Mouse (Mus musculus): ENCODE measurements at regions not wholly inside any gene's neighbourhood (a gene's known extent, or its start where the extent isn't known, plus 50 kb on each side); places are given as distances from the start of the nearest gene placed in this dataset.

DNA sequence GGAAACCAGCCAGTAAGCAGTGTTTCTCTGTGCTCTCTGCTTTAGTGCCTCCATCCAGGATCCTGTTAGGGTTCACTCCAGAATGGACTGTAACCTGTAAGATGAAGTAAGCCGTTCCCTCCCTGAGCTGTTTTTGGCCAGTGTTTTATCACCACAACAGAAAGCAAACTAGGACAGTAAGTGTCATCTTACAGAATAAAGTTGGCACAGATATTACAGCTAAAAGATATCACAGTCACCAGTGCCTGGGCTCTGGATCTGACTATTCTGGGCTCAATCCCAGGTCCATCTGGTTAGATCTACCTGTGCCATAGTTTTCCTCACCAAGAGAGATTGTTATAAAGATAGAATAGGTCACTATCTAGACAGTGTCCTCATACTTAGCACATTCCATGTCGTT, 92.9 kb upstream of the Paqr3 start:
- Histone ChIP-seq H3K27ac (ENCODE audit: low read length) (no peak overlapping the region), H3K36me3 (ENCODE audit: control insufficient read depth, insufficient read depth, low read length) (no peaks in the 10 kb centered on the region), H3K9me3 (ENCODE audit: control insufficient read depth, low read depth, low read length) (no peaks in the 10 kb centered on the region), H3K27me3 (ENCODE audit: control insufficient read depth, insufficient read depth, low read length) (no peaks in the 10 kb centered on the region), H3K9ac (replicated peaks; ENCODE audit: low read depth, low read length) (no peak overlapping the region), H3K4me2 (replicated peaks; ENCODE audit: low read depth, low read length) (no peak overlapping the region), H3K4me3 (ENCODE audit: low read depth, low read length) (no peak overlapping the region), H3K4me1 (ENCODE audit: control insufficient read depth, insufficient read depth, low read length) (no peaks in the 10 kb centered on the region)
- 73% methylated on average over 2 of the region's 2 CpGs for WGBS
- ATAC-seq (ENCODE audit: insufficient number of reproducible peaks, insufficient read depth, low FRiP score, low read depth), result no peak

DNA sequence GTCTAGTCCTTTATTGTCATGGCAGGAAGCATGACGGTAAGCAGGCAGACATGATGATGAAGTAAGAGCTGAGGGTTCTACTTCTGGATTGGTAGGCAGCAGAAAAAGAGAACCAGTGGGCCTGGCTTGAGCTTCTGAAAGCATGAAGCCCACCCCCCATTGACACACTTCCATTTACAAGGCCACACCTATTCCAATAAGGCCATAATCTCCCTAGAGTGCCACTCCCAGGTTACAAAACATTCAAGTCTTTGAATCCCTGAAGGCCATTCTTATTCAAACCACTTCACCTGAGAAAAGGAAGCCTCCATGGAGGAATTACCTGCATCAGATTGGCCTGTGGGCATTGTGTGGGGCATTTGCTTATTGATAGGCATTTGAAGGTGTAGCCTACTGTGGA, 92.2 kb upstream of the Paqr3 start:
- no peak overlapping the region for H3K9ac ChIP-seq (replicated peaks; ENCODE audit: low read depth, low read length)
- WGBS, result 90% methylated on average over 1 of the region's 1 CpGs
- no peak for ATAC-seq (ENCODE audit: insufficient number of reproducible peaks, insufficient read depth, low FRiP score, low read depth)
- H3K4me1 ChIP-seq (ENCODE audit: control insufficient read depth, insufficient read depth, low read length), result no peaks in the 10 kb centered on the region
- H3K36me3 ChIP-seq (ENCODE audit: control insufficient read depth, insufficient read depth, low read length), result no peaks in the 10 kb centered on the region
- H3K4me2 ChIP-seq (replicated peaks; ENCODE audit: low read depth, low read length), result no peak overlapping the region
- H3K27ac ChIP-seq (ENCODE audit: low read length), result no peak overlapping the region
- no peak overlapping the region for H3K4me3 ChIP-seq (ENCODE audit: low read depth, low read length)
- no peaks in the 10 kb centered on the region for H3K9me3 ChIP-seq (ENCODE audit: control insufficient read depth, low read depth, low read length)
- H3K27me3 ChIP-seq (ENCODE audit: control insufficient read depth, insufficient read depth, low read length), result no peaks in the 10 kb centered on the region

DNA sequence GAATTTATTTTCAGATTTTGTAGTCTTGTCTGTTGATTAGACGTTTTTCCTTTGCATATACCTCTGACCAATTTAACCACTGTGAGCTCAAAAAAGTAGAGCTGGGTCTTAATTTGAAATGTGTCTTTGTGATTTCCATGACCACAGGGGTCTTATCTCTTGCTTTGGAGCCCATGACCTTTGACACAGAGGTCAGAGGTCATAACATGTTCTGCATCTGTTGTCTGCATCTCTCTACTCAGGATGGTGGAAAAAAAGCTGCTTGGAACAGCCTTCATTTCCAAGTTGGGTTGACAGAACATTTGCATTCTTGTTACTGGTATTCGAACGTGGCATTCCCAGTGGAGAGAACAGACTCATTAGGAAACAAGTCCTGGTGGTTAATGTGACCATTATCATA, 91.2 kb upstream of the Paqr3 start:
- Histone ChIP-seq H3K36me3 (ENCODE audit: control insufficient read depth, insufficient read depth, low read length) (no peaks in the 10 kb centered on the region), H3K4me2 (replicated peaks; ENCODE audit: low read depth, low read length) (no peak overlapping the region), H3K4me3 (ENCODE audit: low read depth, low read length) (no peak overlapping the region), H3K27me3 (ENCODE audit: control insufficient read depth, insufficient read depth, low read length) (no peaks in the 10 kb centered on the region), H3K4me1 (ENCODE audit: control insufficient read depth, insufficient read depth, low read length) (no peaks in the 10 kb centered on the region), H3K27ac (ENCODE audit: low read length) (no peak overlapping the region), H3K9ac (replicated peaks; ENCODE audit: low read depth, low read length) (no peak overlapping the region), H3K9me3 (ENCODE audit: control insufficient read depth, low read depth, low read length) (no peaks in the 10 kb centered on the region)
- 72% methylated on average over 3 of the region's 3 CpGs for WGBS
- ATAC-seq (ENCODE audit: insufficient number of reproducible peaks, insufficient read depth, low FRiP score, low read depth), result no peak

DNA sequence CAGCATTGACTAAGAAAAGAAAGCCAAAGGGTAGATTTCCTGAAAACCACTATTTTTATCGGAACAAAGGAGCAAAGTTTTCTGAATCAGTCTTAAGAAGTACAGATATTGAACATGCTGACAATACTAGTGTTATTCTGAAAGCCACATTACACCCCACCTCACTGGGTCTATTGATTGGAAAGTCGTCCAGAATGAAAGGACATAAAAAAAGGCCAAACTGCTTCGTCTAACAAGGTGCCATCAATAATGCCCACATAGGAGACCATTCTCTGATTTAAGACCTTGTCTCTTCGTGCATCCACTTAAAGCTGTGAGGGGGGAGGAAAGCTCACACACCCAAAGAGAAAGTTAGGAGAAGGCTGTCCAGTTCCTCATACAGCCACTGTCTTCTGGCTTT, 89.3 kb upstream of the Paqr3 start:
- WGBS, result 75% methylated on average over 4 of the region's 4 CpGs
- H3K27me3 ChIP-seq (ENCODE audit: control insufficient read depth, insufficient read depth, low read length), result no peaks in the 10 kb centered on the region
- no peak overlapping the region for H3K27ac ChIP-seq (ENCODE audit: low read length)

DNA sequence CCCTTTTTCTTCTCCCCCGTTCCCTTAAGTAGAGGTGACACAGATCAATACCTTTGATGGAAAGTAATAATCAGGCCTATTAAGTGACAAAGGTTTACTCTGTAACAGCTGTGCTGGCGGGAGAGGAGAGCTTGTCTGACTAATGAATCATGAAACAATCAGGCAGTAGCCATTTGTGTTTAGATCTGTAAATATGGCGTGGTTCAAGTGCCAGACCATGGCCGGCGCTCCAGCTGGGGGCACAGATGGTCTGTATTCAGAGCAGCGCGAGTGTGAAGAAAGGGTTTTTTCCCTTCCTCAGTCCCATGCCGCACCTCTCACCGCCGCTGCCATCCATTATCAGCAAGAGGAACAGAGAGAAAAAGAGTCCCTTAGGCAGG, 83.9 kb upstream of the Paqr3 start:
- H3K36me3 ChIP-seq (ENCODE audit: control insufficient read depth, insufficient read depth, low read length), result no peaks in the 10 kb centered on the region
- H3K9me3 ChIP-seq (ENCODE audit: control insufficient read depth, low read depth, low read length), result no peaks in the 10 kb centered on the region
- H3K27ac ChIP-seq (ENCODE audit: low read length), result no peak overlapping the region
- H3K4me3 ChIP-seq (ENCODE audit: low read depth, low read length), result no peak overlapping the region
- peaks cover 11% of the 10 kb centered on the region; the same call in 1 of the 2 replicates for H3K4me1 ChIP-seq (ENCODE audit: control insufficient read depth, insufficient read depth, low read length)
- no peak for ATAC-seq (ENCODE audit: insufficient number of reproducible peaks, insufficient read depth, low FRiP score, low read depth)
- WGBS, result 45% methylated on average over 10 of the region's 10 CpGs
- H3K4me2 ChIP-seq (replicated peaks; ENCODE audit: low read depth, low read length), result no peak overlapping the region
- H3K27me3 ChIP-seq (ENCODE audit: control insufficient read depth, insufficient read depth, low read length), result no peaks in the 10 kb centered on the region
- no peak overlapping the region for H3K9ac ChIP-seq (replicated peaks; ENCODE audit: low read depth, low read length)

More for the DNA sequence above, 89.3 kb upstream of the Paqr3 start:
- no peaks in the 10 kb centered on the region for H3K9me3 ChIP-seq (ENCODE audit: control insufficient read depth, low read depth, low read length)
- no peaks in the 10 kb centered on the region for H3K36me3 ChIP-seq (ENCODE audit: control insufficient read depth, insufficient read depth, low read length)
- no peaks in the 10 kb centered on the region for H3K4me1 ChIP-seq (ENCODE audit: control insufficient read depth, insufficient read depth, low read length)
- H3K9ac ChIP-seq (replicated peaks; ENCODE audit: low read depth, low read length), result no peak overlapping the region
- no peak for ATAC-seq (ENCODE audit: insufficient number of reproducible peaks, insufficient read depth, low FRiP score, low read depth)
- no peak overlapping the region for H3K4me3 ChIP-seq (ENCODE audit: low read depth, low read length)
- no peak overlapping the region for H3K4me2 ChIP-seq (replicated peaks; ENCODE audit: low read depth, low read length)

DNA sequence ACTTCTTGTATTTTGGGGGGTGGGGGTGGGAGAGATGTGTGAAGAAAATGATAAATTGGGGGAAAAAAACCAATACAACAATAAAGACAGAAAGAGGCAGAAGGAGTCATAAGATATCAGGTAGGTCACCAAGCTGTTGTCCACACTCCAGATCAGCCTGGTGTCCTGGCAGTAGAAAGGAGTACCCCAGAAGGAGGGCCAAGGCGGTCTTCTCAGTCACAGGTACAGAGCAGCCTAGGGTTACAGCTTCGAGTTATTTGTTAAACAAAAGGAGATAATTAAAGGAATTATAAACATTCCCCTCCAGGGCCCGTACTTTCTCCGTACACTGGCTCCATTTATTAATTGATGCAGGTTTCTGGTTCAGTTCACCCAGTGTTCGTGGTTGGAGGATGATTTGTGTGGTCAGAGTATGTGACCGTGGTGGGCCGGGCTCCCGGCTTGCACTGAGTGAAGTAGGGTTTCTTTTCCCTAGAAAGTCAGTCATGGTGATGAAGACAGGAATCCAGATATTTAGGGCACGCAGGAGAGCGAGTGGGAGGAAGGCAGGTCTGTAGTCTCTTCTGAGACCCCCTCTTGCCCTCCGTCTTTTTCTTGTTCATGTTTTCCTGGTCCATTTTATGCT, 83.4 kb upstream of the Paqr3 start:
- Histone ChIP-seq H3K27me3 (ENCODE audit: control insufficient read depth, insufficient read depth, low read length) (no peaks in the 10 kb centered on the region), H3K4me1 (ENCODE audit: control insufficient read depth, insufficient read depth, low read length) (peaks cover 11% of the 10 kb centered on the region; the same call in 1 of the 2 replicates), H3K9me3 (ENCODE audit: control insufficient read depth, low read depth, low read length) (no peaks in the 10 kb centered on the region), H3K36me3 (ENCODE audit: control insufficient read depth, insufficient read depth, low read length) (no peaks in the 10 kb centered on the region), H3K4me3 (ENCODE audit: low read depth, low read length) (no peak overlapping the region), H3K27ac (ENCODE audit: low read length) (no peak overlapping the region), H3K4me2 (replicated peaks; ENCODE audit: low read depth, low read length) (no peak overlapping the region), H3K9ac (replicated peaks; ENCODE audit: low read depth, low read length) (no peak overlapping the region)
- 58% methylated on average over 11 of the region's 11 CpGs for WGBS
- no peak for ATAC-seq (ENCODE audit: insufficient number of reproducible peaks, insufficient read depth, low FRiP score, low read depth)

DNA sequence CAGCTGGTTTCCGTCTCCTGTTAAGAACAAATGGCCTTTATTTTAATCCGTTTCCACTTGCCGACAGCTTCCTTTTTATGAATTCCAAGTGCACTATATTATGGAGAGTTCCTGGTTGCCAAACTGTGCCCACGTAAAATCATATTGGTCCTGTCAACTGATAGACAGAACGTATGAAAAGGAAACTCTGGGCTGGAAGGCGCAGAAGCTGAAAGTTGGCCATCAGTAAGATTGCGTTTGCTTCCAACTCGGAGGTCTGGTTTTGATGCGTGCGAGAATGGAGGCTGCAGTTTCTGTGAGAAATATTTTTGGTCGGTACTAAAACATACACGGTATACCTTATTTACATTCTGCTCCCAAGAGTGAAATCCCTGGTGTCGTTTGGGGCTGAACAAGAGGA, 81.3 kb upstream of the Paqr3 start:
- H3K4me3 ChIP-seq (ENCODE audit: low read depth, low read length), result no peak overlapping the region
- no peaks in the 10 kb centered on the region for H3K36me3 ChIP-seq (ENCODE audit: control insufficient read depth, insufficient read depth, low read length)
- no peak for ATAC-seq (ENCODE audit: insufficient number of reproducible peaks, insufficient read depth, low FRiP score, low read depth)
- H3K9me3 ChIP-seq (ENCODE audit: control insufficient read depth, low read depth, low read length), result no peaks in the 10 kb centered on the region
- peaks cover 11% of the 10 kb centered on the region; the same call in 1 of the 2 replicates for H3K4me1 ChIP-seq (ENCODE audit: control insufficient read depth, insufficient read depth, low read length)
- no peak overlapping the region for H3K4me2 ChIP-seq (replicated peaks; ENCODE audit: low read depth, low read length)
- no peaks in the 10 kb centered on the region for H3K27me3 ChIP-seq (ENCODE audit: control insufficient read depth, insufficient read depth, low read length)
- WGBS, result 67% methylated on average over 13 of the region's 13 CpGs
- no peak overlapping the region for H3K27ac ChIP-seq (ENCODE audit: low read length)
- H3K9ac ChIP-seq (replicated peaks; ENCODE audit: low read depth, low read length), result no peak overlapping the region

DNA sequence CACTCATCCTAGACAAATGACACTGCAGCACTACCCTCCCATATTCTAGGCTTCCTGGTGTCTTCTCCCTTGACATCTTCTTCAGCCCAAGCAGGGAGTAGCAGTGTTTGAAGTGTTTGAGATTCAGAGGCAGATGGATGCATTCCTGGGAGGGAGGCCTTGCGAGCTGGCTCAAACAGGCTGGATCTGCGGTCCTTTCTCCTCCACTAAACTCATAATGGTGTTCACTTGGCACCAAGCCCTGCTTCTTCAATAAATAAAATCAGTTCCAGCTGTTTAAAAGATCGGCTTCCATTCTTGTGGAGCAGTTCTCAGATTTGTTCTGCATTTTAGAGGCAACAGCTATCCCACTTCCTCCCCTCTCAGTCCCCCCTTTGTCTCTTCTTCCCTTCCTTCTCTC, 79.3 kb upstream of the Paqr3 start:
- Histone ChIP-seq H3K4me2 (replicated peaks; ENCODE audit: low read depth, low read length) (no peak overlapping the region), H3K9ac (replicated peaks; ENCODE audit: low read depth, low read length) (no peak overlapping the region)
- ATAC-seq (ENCODE audit: insufficient number of reproducible peaks, insufficient read depth, low FRiP score, low read depth), result peak; percentile 28; the same call in 1 of the 2 replicates

DNA sequence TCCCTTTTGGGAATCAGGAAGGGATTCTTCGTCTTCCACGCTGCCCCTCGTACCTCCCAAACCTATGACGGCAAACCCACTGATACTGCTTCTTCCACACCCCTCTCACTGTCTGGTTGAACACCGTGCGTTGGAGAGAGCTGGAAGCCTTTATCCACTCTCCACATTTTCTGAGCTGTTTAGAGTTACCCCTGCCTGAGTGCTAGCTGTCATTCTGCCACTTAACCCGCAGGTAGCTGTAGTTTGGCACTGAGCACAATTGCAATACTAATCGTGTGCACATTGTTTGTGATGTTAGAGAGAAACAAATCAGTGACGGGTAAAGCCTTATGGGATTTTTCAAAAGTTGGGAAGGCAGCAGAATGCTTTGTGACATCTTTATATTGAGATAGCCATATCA, 73.1 kb upstream of the Paqr3 start:
- Histone ChIP-seq H3K9ac (replicated peaks; ENCODE audit: low read depth, low read length) (no peak overlapping the region), H3K27ac (ENCODE audit: low read length) (no peak overlapping the region)
- WGBS, result 67% methylated on average over 9 of the region's 9 CpGs

More for the DNA sequence above, 79.3 kb upstream of the Paqr3 start:
- no peaks in the 10 kb centered on the region for H3K9me3 ChIP-seq (ENCODE audit: control insufficient read depth, low read depth, low read length)
- H3K27me3 ChIP-seq (ENCODE audit: control insufficient read depth, insufficient read depth, low read length), result no peaks in the 10 kb centered on the region
- no peaks in the 10 kb centered on the region for H3K36me3 ChIP-seq (ENCODE audit: control insufficient read depth, insufficient read depth, low read length)
- no peak overlapping the region for H3K27ac ChIP-seq (ENCODE audit: low read length)
- H3K4me3 ChIP-seq (ENCODE audit: low read depth, low read length), result no peak overlapping the region
- H3K4me1 ChIP-seq (ENCODE audit: control insufficient read depth, insufficient read depth, low read length), result peaks cover 11% of the 10 kb centered on the region; the same call in 1 of the 2 replicates
- WGBS, result 22% methylated on average over 3 of the region's 3 CpGs

More for the DNA sequence above, 73.1 kb upstream of the Paqr3 start:
- H3K36me3 ChIP-seq (ENCODE audit: control insufficient read depth, insufficient read depth, low read length), result no peaks in the 10 kb centered on the region
- no peak overlapping the region for H3K4me2 ChIP-seq (replicated peaks; ENCODE audit: low read depth, low read length)
- ATAC-seq (ENCODE audit: insufficient number of reproducible peaks, insufficient read depth, low FRiP score, low read depth), result no peak
- no peak overlapping the region for H3K4me3 ChIP-seq (ENCODE audit: low read depth, low read length)
- H3K9me3 ChIP-seq (ENCODE audit: control insufficient read depth, low read depth, low read length), result no peaks in the 10 kb centered on the region
- H3K27me3 ChIP-seq (ENCODE audit: control insufficient read depth, insufficient read depth, low read length), result no peaks in the 10 kb centered on the region
- no peaks in the 10 kb centered on the region for H3K4me1 ChIP-seq (ENCODE audit: control insufficient read depth, insufficient read depth, low read length)

All from stomach, embryonic 14.5 days (tissue).